Mouse (Mus musculus): ENCODE data around the gene Poldip2.

Gene Poldip2

DNA sequence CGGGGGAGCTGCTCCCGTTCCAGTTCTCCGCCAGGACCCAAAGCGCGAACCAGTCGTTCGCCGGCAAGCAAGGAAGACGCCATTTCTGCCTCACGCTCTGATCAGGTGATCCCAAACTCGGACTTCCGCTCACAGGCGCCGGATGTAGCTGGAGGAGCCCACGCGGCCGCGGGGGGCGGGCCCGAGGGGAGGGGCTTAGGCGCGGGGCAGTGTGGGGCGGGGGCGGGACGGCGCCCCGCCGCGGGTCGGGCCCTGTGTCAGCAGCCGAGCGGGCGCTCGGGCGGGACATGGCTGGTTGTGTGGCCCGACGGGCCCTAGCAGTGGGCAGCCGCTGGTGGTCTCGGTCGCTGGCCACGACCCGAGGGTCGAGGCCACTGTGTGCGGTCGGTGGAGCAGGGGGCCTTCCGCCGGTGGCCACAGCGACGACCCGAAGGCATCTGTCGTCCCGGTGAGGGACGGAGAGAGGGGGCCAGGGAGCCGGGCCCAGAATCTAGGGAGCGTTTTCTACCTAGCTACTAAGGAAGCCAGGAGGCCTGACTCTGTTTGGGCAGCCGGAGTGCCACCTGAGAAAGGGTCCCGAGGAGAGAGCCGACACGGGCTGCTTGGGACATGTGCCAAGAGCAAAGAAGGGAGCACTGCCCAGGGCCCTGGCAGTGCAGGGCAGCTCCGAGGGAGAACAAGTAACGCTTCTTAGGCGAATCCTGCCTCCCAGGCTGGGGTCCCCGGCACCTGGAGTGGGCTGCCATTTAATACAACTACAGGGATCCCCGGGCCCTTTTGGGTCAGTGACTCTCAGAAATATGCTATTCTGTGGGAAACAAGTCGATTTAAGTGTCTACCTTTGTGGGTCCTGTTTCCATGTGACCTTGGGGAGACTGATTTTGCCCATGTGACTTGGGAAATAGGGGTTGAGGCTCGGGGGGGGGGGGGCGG, at the start of gene Poldip2, which contains the start of gene Tmem199:
Poldip2 (plus strand) TSS at position 169 of the 933 bp plus-strand sequence.
Tmem199 (minus strand) TSS at position 148 of the 933 bp plus-strand sequence.
- peak; percentile 81 to 85 for DNase-seq (ENCODE audit: low read depth in 2 of 2, low spot score in 2 of 2)

DNA sequence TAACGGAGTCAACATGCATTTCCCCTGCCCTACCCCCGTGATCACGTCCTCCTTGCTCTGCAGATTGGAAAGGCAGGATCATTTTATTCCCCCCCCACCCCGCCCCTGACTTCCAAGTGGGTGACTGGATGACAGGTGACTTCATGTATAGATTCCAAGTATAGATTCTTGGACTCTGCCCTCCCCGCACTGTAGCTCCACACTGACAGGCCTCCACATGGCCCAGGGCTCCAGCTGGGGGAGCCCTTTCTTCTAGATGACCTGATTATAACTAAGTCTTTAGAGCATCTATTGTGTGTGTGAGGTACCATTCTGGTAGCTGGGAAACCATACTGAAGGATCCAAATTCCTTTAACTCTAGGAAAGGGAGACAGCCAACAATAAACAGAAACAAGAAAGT, 49.3 kb upstream of the Poldip2 start:
- DNase-seq (ENCODE audit: low read depth in 2 of 2, low spot score in 2 of 2), result no peak

DNA sequence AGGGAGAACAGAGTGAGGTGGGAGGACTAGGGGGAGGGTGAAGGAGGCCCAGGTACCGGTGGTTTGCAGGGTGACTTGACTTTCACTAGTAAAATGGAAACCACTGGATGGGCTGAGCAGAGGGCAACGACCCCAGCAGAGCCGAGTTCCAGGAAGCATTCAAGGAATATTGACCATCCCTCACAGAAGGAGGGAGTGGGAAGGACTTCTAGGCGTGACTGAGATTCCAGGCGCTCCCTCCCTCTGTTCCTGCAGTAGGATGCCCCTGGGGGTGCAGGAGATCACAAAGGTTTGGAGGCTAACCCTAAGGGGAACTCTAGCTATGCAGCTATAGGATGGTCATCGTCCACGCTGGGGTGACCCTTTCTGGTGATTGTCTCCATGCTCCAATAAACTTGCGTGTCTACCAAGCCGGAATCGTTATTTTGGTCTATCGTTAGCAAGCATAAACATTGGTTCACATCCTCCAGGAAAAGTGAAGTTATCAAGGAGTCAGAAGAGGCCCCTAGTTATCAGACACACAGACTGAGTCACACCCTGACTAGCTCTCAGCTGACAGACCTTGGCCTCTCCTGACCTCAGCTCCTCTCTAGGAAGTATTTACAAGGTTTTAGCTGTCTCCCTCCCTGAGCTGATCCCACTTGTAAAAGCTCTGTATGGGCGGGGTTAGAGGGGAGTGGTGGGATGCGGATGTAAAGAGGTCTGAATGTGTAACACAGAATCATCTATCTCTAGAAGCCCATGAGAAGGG, 48.5 kb upstream of the Poldip2 start:
- DNase-seq (ENCODE audit: low read depth in 2 of 2, low spot score in 2 of 2), result no peak

DNA sequence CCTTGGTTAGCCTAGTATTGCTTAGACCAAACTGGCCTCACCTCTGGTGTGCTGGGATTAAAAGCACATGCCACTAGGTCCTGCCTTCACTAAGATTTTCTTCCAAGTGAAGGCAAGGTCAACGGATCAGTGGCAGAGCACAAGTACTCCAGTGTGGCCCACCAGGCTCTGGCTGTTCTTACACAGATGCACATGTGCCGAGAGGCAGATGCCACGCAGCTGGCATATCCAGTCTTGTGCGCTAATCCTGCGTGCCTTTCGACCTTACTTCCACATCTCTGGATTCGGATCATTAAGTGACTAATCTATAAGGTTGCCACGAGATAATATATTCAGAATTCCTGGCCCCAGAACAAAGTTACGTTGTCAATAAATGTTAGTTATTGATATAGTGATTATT, 46.9 kb upstream of the Poldip2 start:
- DNase-seq (ENCODE audit: low read depth in 2 of 2, low spot score in 2 of 2), result no peak

DNA sequence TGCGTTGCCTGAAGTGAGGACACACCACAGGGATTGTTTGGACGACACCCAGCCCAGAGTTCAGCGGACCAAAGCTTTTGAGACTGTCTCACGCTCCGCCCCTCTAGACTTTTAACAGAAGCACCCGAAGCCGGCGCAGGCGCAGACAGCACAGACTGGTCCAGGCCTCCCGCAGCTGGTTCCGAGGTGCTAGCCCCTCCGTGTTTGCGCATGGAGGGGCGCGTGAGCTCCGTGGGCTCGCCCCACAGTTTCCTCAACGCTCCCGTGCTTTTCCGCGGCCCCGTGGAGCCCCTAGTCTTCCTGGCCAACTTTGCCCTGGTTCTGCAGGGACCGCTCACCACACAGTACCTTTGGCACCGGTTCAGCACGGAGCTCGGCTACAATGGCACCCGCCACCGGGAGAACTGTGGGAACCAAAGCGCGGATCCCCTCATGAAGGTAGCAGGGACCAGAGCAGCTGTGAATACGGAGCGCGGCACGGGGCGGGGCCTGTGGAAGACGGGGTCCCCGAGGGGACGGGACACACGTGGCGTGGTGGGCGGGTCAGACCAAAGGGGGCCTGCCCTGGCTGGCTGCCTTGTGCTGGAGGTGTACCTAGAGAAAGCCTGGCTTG, 46.3 kb upstream of the Poldip2 start, which contains the start of gene Slc46a1:
Slc46a1 (plus strand) TSS at position 130 of the 613 bp plus-strand sequence.
- peak; percentile 48 to 66 for DNase-seq (ENCODE audit: low read depth in 2 of 2, low spot score in 2 of 2)

DNA sequence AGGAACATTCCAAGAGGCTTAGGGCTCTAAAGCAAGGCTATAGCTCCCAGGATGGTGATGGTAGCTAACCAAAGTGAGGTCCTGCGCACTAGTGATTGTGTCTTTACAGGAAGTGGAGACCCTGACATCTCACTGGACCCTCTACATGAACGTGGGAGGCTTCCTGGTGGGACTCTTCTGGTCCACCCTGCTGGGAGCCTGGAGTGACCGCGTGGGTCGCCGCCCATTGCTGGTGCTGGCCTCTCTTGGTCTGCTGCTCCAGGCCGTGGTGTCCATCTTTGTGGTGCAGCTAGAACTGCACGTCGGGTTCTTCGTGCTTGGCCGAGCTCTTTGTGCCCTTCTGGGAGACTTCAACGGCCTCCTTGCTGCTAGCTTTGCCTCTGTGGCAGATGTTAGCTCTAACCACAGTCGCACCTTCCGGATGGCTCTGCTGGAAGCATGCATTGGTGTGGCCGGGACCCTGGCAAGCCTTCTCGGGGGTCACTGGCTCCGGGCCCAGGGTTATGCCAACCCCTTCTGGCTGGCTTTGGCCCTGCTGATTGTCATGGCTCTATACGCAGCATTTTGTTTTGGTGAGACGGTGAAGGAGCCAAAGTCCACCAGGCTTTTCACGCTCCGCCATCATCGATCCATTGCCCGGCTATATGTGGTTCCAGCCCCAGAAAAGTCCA, 45.6 kb upstream of the Poldip2 start:
- DNase-seq (ENCODE audit: low read depth in 2 of 2, low spot score in 2 of 2), result no peak

DNA sequence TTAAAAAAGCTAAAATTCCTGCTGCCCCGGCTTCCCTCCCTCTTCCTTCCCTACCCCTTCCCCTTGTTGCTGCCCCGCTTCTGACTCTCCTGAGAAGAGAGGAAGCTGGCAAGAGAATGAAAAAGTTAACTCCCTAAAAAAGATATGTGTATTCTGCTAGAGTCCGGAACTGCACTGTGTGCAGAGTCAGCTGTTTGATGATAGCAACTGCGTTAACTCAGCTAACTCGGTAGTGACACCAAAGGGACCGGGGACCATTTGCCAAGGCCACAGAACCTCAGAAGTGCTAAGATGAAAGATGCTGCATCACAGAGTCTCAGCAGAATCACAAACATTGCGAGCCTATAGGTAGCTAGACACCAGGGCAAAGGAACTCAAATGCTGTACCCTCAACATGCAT, 44.5 kb upstream of the Poldip2 start:
- no peak for DNase-seq (ENCODE audit: low read depth in 2 of 2, low spot score in 2 of 2)

DNA sequence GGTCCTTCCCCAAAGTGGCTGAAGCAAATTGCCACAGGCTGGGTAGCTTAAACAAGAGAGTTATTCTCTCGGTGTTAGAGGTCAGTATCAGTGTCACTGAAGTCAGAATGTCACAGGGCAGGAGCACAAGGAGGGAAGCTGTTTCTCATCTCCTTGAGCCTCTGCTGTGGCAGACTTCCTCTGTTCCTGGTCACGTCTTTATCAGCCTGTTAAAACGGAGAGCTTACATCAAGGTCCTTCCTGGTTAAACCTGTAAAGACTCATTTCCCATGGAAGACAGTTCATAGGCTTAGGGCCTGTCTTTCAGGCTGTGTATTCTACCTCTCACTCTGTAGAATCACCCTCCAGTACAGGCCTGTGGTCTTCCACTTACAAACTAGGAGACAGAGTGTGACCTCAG, 44.1 kb upstream of the Poldip2 start:
- no peak for DNase-seq (ENCODE audit: low read depth in 2 of 2, low spot score in 2 of 2)

DNA sequence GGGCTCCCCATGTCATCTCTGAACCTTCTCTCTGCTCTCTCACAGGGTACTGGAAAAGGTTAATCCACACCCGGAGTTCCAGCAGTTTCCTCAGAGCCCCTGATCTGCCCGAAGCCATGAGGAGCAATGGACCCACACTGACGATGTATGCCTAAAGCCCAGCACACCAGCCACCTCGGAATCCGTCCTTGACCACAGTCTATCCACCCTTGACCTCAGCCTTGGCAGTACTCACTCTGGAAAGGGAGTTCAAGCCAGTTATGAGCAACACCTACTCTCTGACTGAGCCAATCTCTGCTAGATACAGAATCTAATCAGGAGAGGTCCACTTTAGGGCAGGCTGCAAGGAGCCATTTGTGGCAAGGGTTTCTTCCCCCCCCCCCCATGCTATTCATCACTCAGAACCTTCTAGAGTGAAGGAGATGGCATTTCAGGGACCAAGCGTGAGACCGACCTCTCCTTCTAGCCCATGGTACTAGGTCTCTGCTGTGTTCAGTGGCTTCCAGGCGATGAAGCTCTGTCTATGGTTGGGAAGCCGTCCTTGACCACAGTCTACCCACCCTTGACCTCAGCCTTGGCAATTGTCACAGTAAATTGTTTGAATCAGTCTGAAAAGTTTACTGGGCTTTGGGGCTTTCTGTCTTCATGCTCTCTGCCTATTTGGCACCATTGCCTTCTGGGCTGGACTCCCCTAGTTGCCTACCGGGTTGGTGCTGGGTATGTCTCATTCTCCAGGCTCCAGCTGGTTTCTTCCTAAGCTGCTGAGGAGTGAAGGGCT, 40.5 kb upstream of the Poldip2 start:
- no peak for DNase-seq (ENCODE audit: low read depth in 2 of 2, low spot score in 2 of 2)

DNA sequence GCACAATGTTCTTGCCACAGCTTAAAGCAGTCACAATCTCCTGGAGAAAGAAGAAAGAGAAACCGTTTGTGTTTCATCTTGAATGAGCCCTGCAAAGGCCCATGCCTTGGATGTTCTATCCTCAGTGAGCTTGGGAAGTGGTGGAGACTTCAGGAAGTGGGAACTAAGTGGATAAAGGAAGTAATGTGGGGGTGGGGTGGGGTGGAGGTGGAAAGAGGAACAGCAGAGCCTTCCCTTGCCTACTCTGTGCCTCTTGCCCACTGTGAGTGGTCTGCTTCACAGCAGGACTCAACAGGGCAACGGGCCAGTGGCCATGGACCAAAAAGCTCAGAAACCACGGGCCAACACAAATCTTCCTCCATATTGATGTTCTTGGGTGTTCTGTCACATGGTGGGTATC, 36.7 kb upstream of the Poldip2 start:
- DNase-seq (ENCODE audit: low read depth in 2 of 2, low spot score in 2 of 2), result no peak

DNA sequence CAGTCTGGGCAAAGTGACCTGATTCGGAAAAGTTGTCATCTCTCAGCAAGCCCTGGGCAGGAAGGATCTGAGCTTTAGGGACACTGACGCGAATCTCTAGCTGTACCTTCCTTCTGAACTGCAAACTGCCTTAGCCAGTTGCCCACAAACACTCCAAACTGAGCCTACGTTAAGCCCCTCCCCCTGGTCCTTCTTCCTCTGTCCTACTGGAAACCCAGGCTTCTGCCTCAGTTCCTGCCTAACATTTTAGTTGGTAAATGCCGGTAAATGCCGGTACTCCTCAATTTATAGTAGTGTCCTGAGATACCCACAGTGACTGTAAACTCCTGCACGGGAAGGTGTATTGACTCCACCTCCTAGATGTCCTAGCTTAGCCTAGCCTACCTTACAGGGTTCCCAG, 28.4 kb upstream of the Poldip2 start:
- DNase-seq (ENCODE audit: low read depth in 2 of 2, low spot score in 2 of 2), result no peak

DNA sequence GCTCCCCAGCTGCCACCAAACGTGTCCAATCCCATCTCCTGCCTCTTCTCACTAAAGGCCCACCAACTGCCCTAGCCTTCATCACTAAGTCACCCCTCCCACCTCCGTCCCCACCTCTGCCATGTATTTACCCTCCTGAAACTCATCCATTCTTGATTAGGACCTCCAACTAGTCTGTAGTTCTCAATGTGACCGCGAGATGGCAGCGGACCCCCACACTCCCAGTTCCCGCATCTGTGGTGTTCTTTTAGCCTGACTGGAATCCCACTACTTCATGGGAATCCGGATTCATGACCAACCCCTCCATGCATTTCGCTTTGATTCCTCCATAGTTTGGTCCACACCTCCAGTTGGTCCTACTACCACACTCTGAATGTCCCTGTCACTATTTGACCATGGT, 23.8 kb upstream of the Poldip2 start:
- peak; percentile 52 to 74 for DNase-seq (ENCODE audit: low read depth in 2 of 2, low spot score in 2 of 2)

DNA sequence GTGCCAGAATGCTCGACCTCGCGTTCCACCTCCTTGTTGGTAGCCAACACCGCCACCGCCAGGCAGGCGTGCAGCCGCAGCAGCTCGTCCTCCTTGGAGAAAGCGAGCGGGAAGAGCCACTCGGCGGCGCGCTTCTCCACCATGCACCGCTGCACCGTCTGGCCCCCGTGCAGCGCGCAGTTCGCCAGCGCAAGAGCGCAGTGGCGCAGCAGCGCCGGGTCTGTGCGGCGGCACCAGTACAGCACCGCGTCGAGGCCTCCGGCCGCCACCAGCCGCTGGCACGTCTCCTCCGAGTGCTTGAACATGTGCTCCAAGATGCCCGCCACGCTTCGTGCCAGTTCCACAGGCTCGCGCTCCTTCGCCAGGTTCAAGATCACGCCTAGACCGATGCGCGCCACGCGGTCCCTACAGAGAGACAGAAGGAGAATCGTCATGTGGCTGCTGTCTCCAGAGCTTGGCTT, 21.2 kb upstream of the Poldip2 start:
- no peak for DNase-seq (ENCODE audit: low read depth in 2 of 2, low spot score in 2 of 2)

DNA sequence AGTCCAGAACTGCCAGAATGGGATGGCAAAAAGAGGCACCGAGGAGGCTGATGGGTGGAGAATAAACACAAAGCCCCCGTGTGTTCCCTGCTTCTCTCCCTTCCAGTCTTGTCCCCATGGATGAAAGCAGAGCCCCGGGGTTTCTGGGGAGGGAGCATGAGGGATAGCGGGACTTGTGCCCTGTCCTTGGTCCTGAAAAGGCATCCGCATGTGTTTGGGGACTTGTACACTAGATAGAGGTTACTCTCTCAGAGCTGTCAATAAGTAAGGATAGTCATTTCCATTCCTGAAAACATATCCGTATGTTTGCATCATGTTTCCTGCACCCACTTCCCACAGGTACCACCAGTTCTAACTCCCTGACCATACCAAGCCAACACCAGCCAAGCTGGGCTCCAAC, 16.1 kb upstream of the Poldip2 start:
- DNase-seq (ENCODE audit: low read depth in 2 of 2, low spot score in 2 of 2), result no peak

DNA sequence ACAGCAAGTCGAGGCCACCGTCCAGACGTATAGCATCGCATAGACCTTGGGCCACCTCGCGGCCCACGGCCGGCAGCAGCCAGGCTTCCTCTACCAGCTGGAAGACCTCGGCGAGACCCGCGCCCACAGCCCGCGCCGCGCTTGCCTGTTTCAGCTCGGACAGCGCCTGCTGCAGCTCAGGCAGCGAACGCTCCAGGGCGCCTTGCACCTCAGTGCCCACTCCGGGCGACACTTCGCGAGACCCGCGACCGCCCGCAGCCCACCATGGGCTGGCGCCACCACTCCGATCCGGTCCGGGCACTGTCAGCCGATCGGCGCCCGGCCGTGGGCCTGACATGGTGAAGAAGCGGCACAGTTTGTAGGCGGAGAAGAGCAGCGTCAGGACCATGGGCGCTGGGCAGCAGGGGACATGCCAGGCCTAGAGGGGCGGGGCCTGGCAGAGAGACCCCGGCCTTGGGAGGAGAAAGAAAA, 14.9 kb upstream of the Poldip2 start:
- DNase-seq (ENCODE audit: low read depth in 2 of 2, low spot score in 2 of 2), result peak; percentile 12 to 21

DNA sequence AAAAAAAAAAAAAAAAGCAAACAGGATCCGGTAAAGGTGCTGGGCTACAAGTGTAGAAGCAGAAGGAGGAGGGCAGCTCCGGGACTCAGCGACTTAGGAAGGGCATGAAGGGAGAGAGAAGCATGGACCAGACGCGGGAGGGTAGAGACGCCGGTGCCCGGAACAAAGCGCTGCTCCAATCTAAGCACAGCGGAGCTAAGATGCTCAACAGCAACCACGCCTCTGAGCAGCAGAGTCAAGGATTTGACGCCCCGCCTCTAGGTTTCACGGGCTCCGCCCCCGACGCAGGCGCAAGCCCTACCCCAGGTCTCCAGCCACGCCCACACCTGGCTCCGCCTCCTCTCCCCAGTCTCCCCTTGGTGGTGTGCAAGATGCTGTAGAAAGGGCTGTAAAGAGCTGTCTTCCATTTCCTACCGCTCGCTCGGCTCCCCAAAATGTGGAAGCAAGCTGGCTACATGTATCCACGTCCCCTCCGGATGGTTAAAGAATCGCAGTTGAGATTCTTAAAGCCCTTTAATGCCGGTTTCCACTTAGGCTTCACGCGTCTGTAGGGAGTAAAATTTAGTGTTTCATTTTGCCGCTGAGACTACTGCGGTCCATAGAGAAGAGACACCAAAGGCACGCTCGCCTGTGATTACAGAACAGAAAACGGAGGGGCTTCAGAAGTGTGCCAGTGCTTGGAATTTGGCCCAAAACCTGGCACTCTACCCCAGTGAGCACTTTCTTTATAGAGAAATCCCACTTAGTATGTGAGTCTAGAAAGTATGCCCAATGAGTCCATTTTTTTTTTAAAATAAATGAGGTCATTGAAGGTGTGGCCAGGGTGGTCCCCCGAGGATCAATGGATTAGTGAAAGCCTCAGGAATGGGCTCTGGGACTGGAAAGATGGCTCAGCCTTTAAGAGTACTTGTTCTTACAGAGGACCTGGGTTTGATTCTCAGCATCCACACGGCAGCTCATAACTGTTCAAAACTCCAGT, 14.2 kb upstream of the Poldip2 start, which contains the start of gene Sarm1:
Sarm1 (minus strand) TSS at position 211 of the 979 bp plus-strand sequence.
- peak; percentile 96 to 99 for DNase-seq (ENCODE audit: low read depth in 2 of 2, low spot score in 2 of 2)

DNA sequence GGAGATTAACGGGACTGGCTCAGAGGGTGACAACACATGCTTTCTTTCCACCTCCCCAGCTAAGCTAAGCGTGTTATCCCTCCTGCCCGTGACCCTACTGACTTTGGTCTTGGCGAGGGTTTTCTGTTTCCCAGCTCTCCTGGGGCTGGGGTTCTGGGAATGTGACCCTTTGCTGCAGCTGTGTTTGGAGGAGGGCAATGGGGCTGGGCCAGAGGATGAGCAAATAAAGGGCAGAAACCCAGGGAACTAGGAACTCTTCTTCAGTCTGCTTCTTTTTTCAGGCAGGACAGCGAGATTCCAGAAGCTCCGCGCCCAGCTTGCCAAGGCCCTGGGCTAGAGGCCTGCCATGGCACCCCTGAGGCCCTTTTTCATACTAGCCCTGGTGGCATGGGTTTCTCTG, 13.0 kb upstream of the Poldip2 start, which contains the start of gene Vtn:
Vtn (plus strand) TSS at position 88 of the 400 bp plus-strand sequence.
- DNase-seq (ENCODE audit: low read depth in 2 of 2, low spot score in 2 of 2), result no peak

DNA sequence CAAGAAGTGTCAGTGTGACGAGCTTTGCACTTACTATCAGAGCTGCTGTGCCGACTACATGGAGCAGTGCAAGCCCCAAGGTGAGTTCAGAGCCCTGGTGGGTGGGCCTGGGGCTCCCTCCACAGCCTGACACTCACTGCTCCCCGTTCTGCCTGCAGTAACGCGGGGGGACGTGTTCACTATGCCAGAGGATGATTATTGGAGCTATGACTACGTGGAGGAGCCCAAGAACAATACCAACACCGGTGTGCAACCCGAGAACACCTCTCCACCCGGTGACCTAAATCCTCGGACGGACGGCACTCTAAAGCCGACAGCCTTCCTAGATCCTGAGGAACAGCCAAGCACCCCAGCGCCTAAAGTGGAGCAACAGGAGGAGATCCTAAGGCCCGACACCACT, 12.4 kb upstream of the Poldip2 start:
- no peak for DNase-seq (ENCODE audit: low read depth in 2 of 2, low spot score in 2 of 2)

All from CD8-positive naive resting alpha-beta T cell, adult 2 months (primary cell).